Mouse (Mus musculus): ENCODE measurements around the gene Trim14. TPM values are rescaled to one million over a fixed set of nuclear protein-coding genes. Genes with fewer than 3 reads are reported as not detected.

The Trim14 gene
- polyA plus RNA-seq, 1 experiment from 2014 or later: 0.72 TPM

- no peaks in the 10 kb centered on the region for H3K9me3 ChIP-seq
- H3K9ac ChIP-seq: no peak overlapping the region
- H3K4me3 ChIP-seq: no peak overlapping the region
- no peak overlapping the region for H3K4me2 ChIP-seq (replicated peaks)
- H3K27me3 ChIP-seq (replicated peaks): no peaks in the 10 kb centered on the region
- no peak for ATAC-seq (ENCODE audit: low FRiP score, low read depth)
- H3K27ac ChIP-seq: no peak overlapping the region
- WGBS: 93% methylated on average over 6 of the region's 6 CpGs
- H3K36me3 ChIP-seq: peaks cover 33% of the 10 kb centered on the region
- H3K4me1 ChIP-seq: peaks cover 11% of the 10 kb centered on the region; the same call in 1 of the 2 replicates
Observed at GRCm38 (mm10) chr4:46493071-46493470, 42.9 kb downstream of the Trim14 start.

- no peaks in the 10 kb centered on the region for H3K27me3 ChIP-seq (replicated peaks)
- no peaks in the 10 kb centered on the region for H3K9me3 ChIP-seq
- peak within 1 kb of the TSS; percentile 76 for H3K9ac ChIP-seq
- H3K36me3 ChIP-seq: peaks cover 18% of the 10 kb centered on the region
- under 1% methylated on average over 58 of the region's 58 CpGs for WGBS
- H3K4me1 ChIP-seq: peaks cover 11% of the 10 kb centered on the region; the same call in 1 of the 2 replicates
- peak within 1 kb of the TSS; percentile 85 for H3K4me2 ChIP-seq (replicated peaks)
- ATAC-seq (ENCODE audit: low FRiP score, low read depth): peak; percentile 99
- peak within 1 kb of the TSS; percentile 71 for H3K4me3 ChIP-seq
- H3K27ac ChIP-seq: 0 out of 2 replicates have a peak within 1 kb of the TSS, but pooled peaks have one; percentile 50
Observed at GRCm38 (mm10) chr4:46489028-46489925, 46.7 kb downstream of the Trim14 start, which contains the start of gene Nans. Gene Nans (plus strand): TSS chr4:46489248.

GRCm38 (mm10) chr4:46487348-46487747 is 48.6 kb downstream of the Trim14 start:
- Histone ChIP-seq H3K9ac (no peak overlapping the region), H3K9me3 (no peaks in the 10 kb centered on the region), H3K4me1 (peaks cover 11% of the 10 kb centered on the region; the same call in 1 of the 2 replicates), H3K4me3 (no peak overlapping the region), H3K36me3 (no peaks in the 10 kb centered on the region), H3K4me2 (replicated peaks) (no peak overlapping the region), H3K27ac (no peak overlapping the region), H3K27me3 (replicated peaks) (no peaks in the 10 kb centered on the region)
- WGBS: 89% methylated on average over 5 of the region's 5 CpGs
- no peak for ATAC-seq (ENCODE audit: low FRiP score, low read depth)

GRCm38 (mm10) chr4:46485696-46486417 is 50.1 kb downstream of the Trim14 start:
- 55% methylated on average over 14 of the region's 14 CpGs for WGBS
- ATAC-seq (ENCODE audit: low FRiP score, low read depth): no peak
- H3K4me3 ChIP-seq: no peak overlapping the region

GRCm38 (mm10) chr4:46479081-46479480 is 56.9 kb downstream of the Trim14 start:
- no peak for ATAC-seq (ENCODE audit: low FRiP score, low read depth)
- H3K4me2 ChIP-seq (replicated peaks): no peak overlapping the region
- 98% methylated on average over 2 of the region's 2 CpGs for WGBS
- H3K36me3 ChIP-seq: peaks cover 33% of the 10 kb centered on the region
- no peaks in the 10 kb centered on the region for H3K9me3 ChIP-seq
- no peaks in the 10 kb centered on the region for H3K27me3 ChIP-seq (replicated peaks)
- H3K4me1 ChIP-seq: no peaks in the 10 kb centered on the region
- no peak overlapping the region for H3K9ac ChIP-seq
- no peak overlapping the region for H3K4me3 ChIP-seq
- no peak overlapping the region for H3K27ac ChIP-seq

More at GRCm38 (mm10) chr4:46485696-46486417, 50.1 kb downstream of the Trim14 start:
- H3K4me2 ChIP-seq (replicated peaks): no peak overlapping the region
- H3K27ac ChIP-seq: no peak overlapping the region
- H3K4me1 ChIP-seq: peaks cover 11% of the 10 kb centered on the region; the same call in 1 of the 2 replicates
- no peak overlapping the region for H3K9ac ChIP-seq
- no peaks in the 10 kb centered on the region for H3K27me3 ChIP-seq (replicated peaks)
- no peaks in the 10 kb centered on the region for H3K9me3 ChIP-seq
- H3K36me3 ChIP-seq: no peaks in the 10 kb centered on the region

- H3K27me3 ChIP-seq (replicated peaks): no peaks in the 10 kb centered on the region
- H3K9me3 ChIP-seq: no peaks in the 10 kb centered on the region
- no peak overlapping the region for H3K27ac ChIP-seq
- no peak overlapping the region for H3K4me2 ChIP-seq (replicated peaks)
- peaks cover 66% of the 10 kb centered on the region for H3K36me3 ChIP-seq
- no peak for ATAC-seq (ENCODE audit: low FRiP score, low read depth)
- WGBS: 95% methylated on average over 5 of the region's 5 CpGs
- no peak overlapping the region for H3K9ac ChIP-seq
- no peaks in the 10 kb centered on the region for H3K4me1 ChIP-seq
- no peak overlapping the region for H3K4me3 ChIP-seq
Observed at GRCm38 (mm10) chr4:46475101-46475500, 60.8 kb downstream of the Trim14 start.

- Histone ChIP-seq H3K4me3 (no peak overlapping the region), H3K36me3 (peaks cover 84% of the 10 kb centered on the region), H3K4me2 (replicated peaks) (no peak overlapping the region), H3K9me3 (no peaks in the 10 kb centered on the region), H3K9ac (no peak overlapping the region), H3K27me3 (replicated peaks) (no peaks in the 10 kb centered on the region), H3K4me1 (no peaks in the 10 kb centered on the region), H3K27ac (no peak overlapping the region)
- no peak for ATAC-seq (ENCODE audit: low FRiP score, low read depth)
- 95% methylated on average over 3 of the region's 3 CpGs for WGBS
Observed at GRCm38 (mm10) chr4:46465740-46466139, 70.2 kb downstream of the Trim14 start.

- WGBS: 84% methylated on average over 7 of the region's 7 CpGs
- no peak for ATAC-seq (ENCODE audit: low FRiP score, low read depth)
Observed at GRCm38 (mm10) chr4:46463130-46463830, 72.7 kb downstream of the Trim14 start.

GRCm38 (mm10) chr4:46458411-46458810 is 77.5 kb downstream of the Trim14 start:
- H3K9me3 ChIP-seq: no peaks in the 10 kb centered on the region
- H3K9ac ChIP-seq: no peak overlapping the region
- no peaks in the 10 kb centered on the region for H3K27me3 ChIP-seq (replicated peaks)
- H3K27ac ChIP-seq: no peak overlapping the region
- H3K36me3 ChIP-seq: peaks cover 26% of the 10 kb centered on the region
- H3K4me1 ChIP-seq: peaks cover 7% of the 10 kb centered on the region
- no peak overlapping the region for H3K4me3 ChIP-seq
- ATAC-seq (ENCODE audit: low FRiP score, low read depth): no peak
- H3K4me2 ChIP-seq (replicated peaks): no peak overlapping the region
- WGBS: 94% methylated on average over 2 of the region's 2 CpGs

More at GRCm38 (mm10) chr4:46463130-46463830, 72.7 kb downstream of the Trim14 start:
- Histone ChIP-seq H3K9me3 (no peaks in the 10 kb centered on the region), H3K9ac (no peak overlapping the region), H3K4me2 (replicated peaks) (no peak overlapping the region), H3K27me3 (replicated peaks) (no peaks in the 10 kb centered on the region), H3K27ac (no peak overlapping the region), H3K4me3 (no peak overlapping the region), H3K36me3 (peaks cover 66% of the 10 kb centered on the region), H3K4me1 (no peaks in the 10 kb centered on the region)

GRCm38 (mm10) chr4:46457186-46457585 is 78.8 kb downstream of the Trim14 start:
- no peaks in the 10 kb centered on the region for H3K9me3 ChIP-seq
- peaks cover 18% of the 10 kb centered on the region for H3K36me3 ChIP-seq
- 94% methylated on average over 3 of the region's 3 CpGs for WGBS
- no peak overlapping the region for H3K4me2 ChIP-seq (replicated peaks)
- no peak overlapping the region for H3K4me3 ChIP-seq
- H3K4me1 ChIP-seq: peaks cover 15% of the 10 kb centered on the region
- ATAC-seq (ENCODE audit: low FRiP score, low read depth): no peak
- no peak overlapping the region for H3K9ac ChIP-seq
- no peaks in the 10 kb centered on the region for H3K27me3 ChIP-seq (replicated peaks)
- H3K27ac ChIP-seq: no peak overlapping the region

GRCm38 (mm10) chr4:46456762-46457161 is 79.2 kb downstream of the Trim14 start:
- peaks cover 16% of the 10 kb centered on the region for H3K36me3 ChIP-seq
- no peaks in the 10 kb centered on the region for H3K27me3 ChIP-seq (replicated peaks)
- H3K4me1 ChIP-seq: peaks cover 15% of the 10 kb centered on the region
- no peak overlapping the region for H3K4me3 ChIP-seq
- WGBS: 91% methylated on average over 4 of the region's 4 CpGs
- no peaks in the 10 kb centered on the region for H3K9me3 ChIP-seq
- no peak overlapping the region for H3K9ac ChIP-seq
- ATAC-seq (ENCODE audit: low FRiP score, low read depth): no peak
- no peak overlapping the region for H3K4me2 ChIP-seq (replicated peaks)
- H3K27ac ChIP-seq: no peak overlapping the region
